Mouse (Mus musculus) spleen, adult 2 months (tissue): ENCODE measurements around the gene Padi4. TPM values are rescaled to one million over a fixed set of nuclear protein-coding genes. Genes with fewer than 3 reads are reported as not detected.

Source experiments
- DNase-seq, 2 experiments: peaks; one replicate each; pipeline versions ENCODE4 v3.0.0 to v3.0.0-alpha.2; 2012 to 2021; ENCODE audit warnings: low spot score in 2 of 2, low read depth in 1 of 2
- H3K27ac ChIP-seq: fragments of 200-500 bp; 2 replicates; pipeline ENCODE4 v1.5.1; 2012; ENCODE audit warnings: low read length, inconsistent platforms; ENCODE audit not compliant: insufficient read depth
- H3K27me3 ChIP-seq: fragments of 200-500 bp; 2 replicates; pipeline ENCODE4 v1.6.1; 2012; ENCODE audit warnings: mild to moderate bottlenecking, moderate library complexity, low read length, inconsistent platforms; ENCODE audit not compliant: control insufficient read depth, insufficient read depth
- H3K36me3 ChIP-seq: fragments of 200-500 bp; 2 replicates; pipeline ENCODE4 v1.6.1; 2012; ENCODE audit warnings: mild to moderate bottlenecking, low read length, inconsistent platforms; ENCODE audit not compliant: control insufficient read depth, insufficient read depth
- H3K4me1 ChIP-seq: fragments of 200-500 bp; 2 replicates; pipeline ENCODE4 v1.6.1; 2011; ENCODE audit warnings: inconsistent platforms; ENCODE audit not compliant: control insufficient read depth, insufficient read depth, insufficient read length
- H3K4me3 ChIP-seq: fragments of 200-500 bp; 2 replicates; pipeline ENCODE4 v1.5.1; 2011; ENCODE audit warnings: mild to moderate bottlenecking, inconsistent platforms; ENCODE audit not compliant: insufficient read depth, insufficient read length; ENCODE audit errors: extremely low read depth
- CTCF ChIP-seq: fragments of 200-500 bp; IDR thresholded peaks from 2 replicates; pipeline ENCODE4 v1.5.1; 2011; ENCODE audit warnings: mild to moderate bottlenecking, inconsistent platforms; ENCODE audit not compliant: insufficient read depth, insufficient read length, insufficient replicate concordance; ENCODE audit errors: extremely low read depth
- POLR2A ChIP-seq: fragments of 200-500 bp; IDR thresholded peaks from 2 replicates; pipeline ENCODE4 v1.6.1; 2011; ENCODE audit warnings: low read depth, low read length, inconsistent platforms
- WGBS: fragments of 180-500 bp; shearing (Covaris S2); methylation state at CpG from one replicate; pipeline ENCODE4 v1.1.7; 2018; 5-methylcytosine and 5-hydroxymethylcytosine counted together
- polyA plus RNA-seq: library from polyadenylated mRNA; depleted of rRNA; stranded (reverse); fragments of >200 nt; gene quantifications from 2 replicates; pipeline ENCODE4 v1.2.3, GENCODE M21; 2012

Padi4 gene
- polyA plus RNA-seq, 1 experiment = 4.1 TPM

GRCm38 (mm10) chr4:140707615-140708014 lies 66.4 kb downstream of the Padi4 start:
- Histone ChIP-seq H3K4me3 (no peak overlapping the region), H3K27ac (no peak overlapping the region), H3K4me1 (peaks cover 3% of the 10 kb centered on the region; the same call in 1 of the 2 replicates), H3K36me3 (peaks cover 47% of the 10 kb centered on the region), H3K27me3 (no peaks in the 10 kb centered on the region)
- WGBS = 87% methylated on average over 4 of the region's 4 CpGs
- DNase-seq = no peak
- TF ChIP-seq POLR2A = no peak
- no peak for TF ChIP-seq CTCF

- Histone ChIP-seq H3K4me3 (no peak overlapping the region), H3K27me3 (no peaks in the 10 kb centered on the region), H3K27ac (no peak overlapping the region), H3K4me1 (peaks cover 3% of the 10 kb centered on the region; the same call in 1 of the 2 replicates), H3K36me3 (peaks cover 17% of the 10 kb centered on the region)
- TF ChIP-seq CTCF (no peak), POLR2A (no peak)
- no peak for DNase-seq
- WGBS = 58% methylated on average over 4 of the region's 4 CpGs
Observed at GRCm38 (mm10) chr4:140704166-140704565, 69.9 kb downstream of the Padi4 start.

GRCm38 (mm10) chr4:140703636-140704035 lies 70.4 kb downstream of the Padi4 start:
- H3K27ac ChIP-seq = no peak overlapping the region
- DNase-seq = no peak

DNA sequence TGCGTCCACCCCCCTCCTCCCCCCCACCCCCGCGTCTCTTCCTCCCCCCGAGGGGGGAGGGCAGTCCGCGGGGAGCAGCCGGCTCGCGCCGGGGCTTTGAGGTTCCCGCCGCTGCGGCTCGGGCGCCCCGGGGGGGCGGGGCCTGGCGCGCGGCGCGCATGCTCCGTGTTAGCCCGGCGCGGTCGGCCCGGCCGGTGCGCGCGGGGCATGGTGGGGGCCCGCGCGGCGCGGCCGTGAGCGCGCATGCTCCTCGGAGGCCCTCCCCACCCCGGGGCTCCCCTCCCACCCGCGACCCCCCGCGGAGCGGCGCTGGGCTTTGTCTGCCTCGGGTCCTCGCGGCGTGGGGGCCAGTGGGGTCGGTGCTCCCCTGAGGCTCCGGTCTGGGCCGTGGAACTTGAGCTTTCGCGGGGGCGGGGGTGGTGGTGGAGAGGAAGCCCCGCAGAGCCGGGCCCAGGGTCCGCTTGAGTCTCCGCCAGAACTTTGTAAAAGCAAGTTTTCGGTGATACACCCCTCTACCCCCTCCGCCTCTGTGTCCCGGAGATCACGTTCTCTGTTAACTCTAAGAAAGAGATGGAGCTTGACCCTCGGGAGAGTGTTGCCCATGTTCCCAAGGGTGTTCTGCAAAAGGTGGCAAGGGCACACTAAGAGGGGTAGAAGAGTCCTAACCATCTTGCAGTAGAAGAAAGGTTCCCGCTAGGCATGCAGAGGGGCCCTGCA lies 71.3 kb downstream of the Padi4 start:
- 4% methylated on average over 41 of the region's 68 CpGs for WGBS

More at GRCm38 (mm10) chr4:140703636-140704035, 70.4 kb downstream of the Padi4 start:
- H3K36me3 ChIP-seq = peaks cover 12% of the 10 kb centered on the region
- TF ChIP-seq CTCF = no peak
- 40% methylated on average over 8 of the region's 8 CpGs for WGBS
- H3K27me3 ChIP-seq = no peaks in the 10 kb centered on the region
- H3K4me1 ChIP-seq = peaks cover 3% of the 10 kb centered on the region; the same call in 1 of the 2 replicates
- no peak overlapping the region for H3K4me3 ChIP-seq

GRCm38 (mm10) chr4:140701716-140702561 lies 72.1 kb downstream of the Padi4 start:
- 9% methylated on average over 77 of the region's 107 CpGs for WGBS
- TF ChIP-seq POLR2A = no peak
- no peak for TF ChIP-seq CTCF
- Histone ChIP-seq H3K36me3 (peaks cover 2% of the 10 kb centered on the region), H3K4me1 (peaks cover 3% of the 10 kb centered on the region; the same call in 1 of the 2 replicates), H3K4me3 (peak overlapping the region; percentile 100), H3K27me3 (no peaks in the 10 kb centered on the region), H3K27ac (peak overlapping the region; percentile 97)
- DNase-seq = peak in 1 of 2 experiments; percentile 63

More for the DNA sequence above, 71.3 kb downstream of the Padi4 start:
- TF ChIP-seq CTCF (no peak), POLR2A (no peak)
- no peaks in the 10 kb centered on the region for H3K27me3 ChIP-seq
- no peak overlapping the region; the same call in 1 of the 2 replicates for H3K27ac ChIP-seq
- peak overlapping the region; percentile 100 for H3K4me3 ChIP-seq
- peak in 1 of 2 experiments; percentile 83 for DNase-seq
- H3K4me1 ChIP-seq = peaks cover 3% of the 10 kb centered on the region; the same call in 1 of the 2 replicates
- peaks cover 5% of the 10 kb centered on the region for H3K36me3 ChIP-seq

GRCm38 (mm10) chr4:140701049-140701715 lies 72.9 kb downstream of the Padi4 start:
- H3K36me3 ChIP-seq = peaks cover 2% of the 10 kb centered on the region; the same call in 1 of the 2 replicates
- DNase-seq = peak in 1 of 2 experiments; percentile 66
- H3K4me3 ChIP-seq = peak overlapping the region; percentile 100
- peaks cover 3% of the 10 kb centered on the region; the same call in 1 of the 2 replicates for H3K4me1 ChIP-seq
- H3K27ac ChIP-seq = peak overlapping the region; percentile 97
- 1% methylated on average over 60 of the region's 61 CpGs for WGBS
- TF ChIP-seq CTCF = 0 out of 2 replicates have a peak, but pooled peaks have one; percentile 5
- peak; percentile 51 for TF ChIP-seq POLR2A
- H3K27me3 ChIP-seq = no peaks in the 10 kb centered on the region
